Mouse (Mus musculus) lung, adult 2 months (tissue): ENCODE data around the gene Ager. TPM values are rescaled to one million over a fixed set of nuclear protein-coding genes. Genes with fewer than 3 reads are reported as not detected.

Experiments used
- DNase-seq: peaks from one replicate; pipeline ENCODE4 v3.0.0; 2022
- H3K4me1 ChIP-seq: fragments of 200-500 bp; 2 replicates; pipeline ENCODE4 v1.6.1; 2011; ENCODE audit warnings: low read length; ENCODE audit not compliant: control insufficient read depth, insufficient read depth
- H3K4me3 ChIP-seq: fragments of 200-500 bp; replicated peaks from 2 replicates; pipeline ENCODE3; 2011; ENCODE audit warnings: low read depth, mild to moderate bottlenecking, control low read depth, low read length; ENCODE audit errors: extremely low read depth
- CTCF ChIP-seq: fragments of 200-500 bp; IDR thresholded peaks from 2 replicates; pipeline ENCODE4 v1.5.1; 2011; ENCODE audit warnings: mild to moderate bottlenecking, low read length, control low read depth; ENCODE audit not compliant: insufficient read depth
- POLR2A ChIP-seq: fragments of 200-500 bp; IDR thresholded peaks from 2 replicates; pipeline ENCODE4 v1.6.1; 2011; ENCODE audit warnings: low read depth, mild to moderate bottlenecking, control low read depth, low read length, borderline replicate concordance; ENCODE audit errors: extremely low read depth
- WGBS: fragments of 180-500 bp; shearing (Covaris S2); methylation state at CpG from one replicate; pipeline ENCODE4 v1.1.7; 2018; 5-methylcytosine and 5-hydroxymethylcytosine counted together
- polyA plus RNA-seq: library from polyadenylated mRNA; depleted of rRNA; stranded (reverse); fragments of >200 nt; gene quantifications from 2 replicates; pipeline ENCODE4 v1.2.3, GENCODE M21; 2012

Gene Ager
- polyA plus RNA-seq, 1 experiment = 1,921 TPM

DNA sequence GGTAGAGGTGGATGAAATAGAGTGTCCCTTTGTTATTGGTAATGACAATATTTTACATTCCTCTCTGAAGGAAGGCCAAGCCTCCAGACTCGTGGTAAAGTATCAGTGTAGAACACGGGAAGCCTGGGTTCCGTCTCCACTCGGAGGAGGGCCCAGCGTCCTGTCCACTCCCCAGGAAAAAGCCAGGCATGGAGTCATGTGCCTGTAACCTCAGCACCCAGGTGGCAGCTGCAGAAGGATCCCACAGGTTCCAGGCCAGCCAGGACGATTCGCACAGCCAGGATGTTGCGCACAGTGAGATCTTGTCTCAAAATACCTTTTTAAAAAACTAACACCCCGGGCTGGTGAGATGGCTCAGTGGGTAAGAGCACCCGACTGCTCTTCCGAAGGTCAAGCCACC lies 34.3 kb upstream of the Ager start:
- TF ChIP-seq POLR2A = no peak
- no peak for TF ChIP-seq CTCF
- Histone ChIP-seq H3K4me1 (peaks cover 15% of the 10 kb centered on the region), H3K4me3 (no peak overlapping the region)
- no peak for DNase-seq
- WGBS = 60% methylated on average over 11 of the region's 11 CpGs

DNA sequence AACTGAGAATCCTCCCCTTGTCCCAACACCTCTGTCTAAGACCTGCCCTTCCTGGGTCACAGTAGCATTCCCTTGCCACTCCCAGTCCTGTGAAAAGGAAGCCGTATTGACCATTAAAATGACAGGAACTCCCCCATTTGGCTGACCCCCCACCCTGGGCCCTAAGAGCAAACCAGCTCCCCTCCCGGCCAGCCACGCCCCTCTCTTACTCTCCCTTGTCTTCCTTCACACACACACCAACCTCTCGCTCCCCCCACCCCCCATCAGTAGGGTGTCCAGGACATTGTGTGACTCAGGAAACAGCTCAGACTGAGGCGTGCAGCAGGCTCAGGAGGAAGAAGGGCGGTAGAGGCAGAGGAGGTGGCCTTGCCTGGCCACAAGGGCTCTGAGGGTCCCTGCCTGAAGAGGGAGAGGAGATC lies 33.6 kb upstream of the Ager start, which contains the start of gene Notch4:
Notch4 (plus strand) TSS at position 266 of the 419 bp plus-strand sequence.
- peak; percentile 30 for DNase-seq
- 5% methylated on average over 6 of the region's 6 CpGs for WGBS
- peak; percentile 92; the same call in 1 of the 2 replicates for TF ChIP-seq POLR2A
- TF ChIP-seq CTCF = no peak
- Histone ChIP-seq H3K4me3 (peak within 1 kb of the TSS; percentile 64), H3K4me1 (peaks cover 15% of the 10 kb centered on the region)

DNA sequence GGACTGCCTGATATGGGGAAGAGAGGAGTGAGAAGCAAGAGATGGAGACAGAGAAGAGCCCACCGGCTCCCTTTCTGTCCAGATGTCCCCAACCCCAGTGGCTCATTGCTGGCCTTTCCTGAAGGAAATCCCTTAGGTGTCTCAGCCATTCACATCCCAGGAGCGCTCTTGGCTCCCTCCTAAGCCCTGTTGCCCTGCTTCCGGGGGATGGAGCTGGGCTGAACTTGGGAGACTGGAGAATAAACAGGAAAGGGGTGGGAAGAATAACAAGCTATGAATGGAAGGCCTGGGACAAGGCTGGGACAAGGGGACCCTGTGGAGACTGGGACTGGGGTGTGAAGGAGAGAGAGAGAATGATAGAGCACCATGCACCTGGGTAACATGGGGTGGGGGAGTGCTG lies 32.9 kb upstream of the Ager start:
- WGBS = 22% methylated on average over 3 of the region's 3 CpGs
- Histone ChIP-seq H3K4me3 (peak overlapping the region; percentile 64), H3K4me1 (peaks cover 12% of the 10 kb centered on the region)
- TF ChIP-seq POLR2A (peak; percentile 88; the same call in 1 of the 2 replicates), CTCF (no peak)
- DNase-seq = peak; percentile 37

- no peak overlapping the region for H3K4me3 ChIP-seq
- peaks cover 6% of the 10 kb centered on the region; the same call in 1 of the 2 replicates for H3K4me1 ChIP-seq
- 59% methylated on average over 9 of the region's 9 CpGs for WGBS
- no peak for TF ChIP-seq POLR2A
- TF ChIP-seq CTCF = no peak
- no peak for DNase-seq
Measured at GRCm38 (mm10) chr17:34567311-34567710, 30.4 kb upstream of the Ager start.

DNA sequence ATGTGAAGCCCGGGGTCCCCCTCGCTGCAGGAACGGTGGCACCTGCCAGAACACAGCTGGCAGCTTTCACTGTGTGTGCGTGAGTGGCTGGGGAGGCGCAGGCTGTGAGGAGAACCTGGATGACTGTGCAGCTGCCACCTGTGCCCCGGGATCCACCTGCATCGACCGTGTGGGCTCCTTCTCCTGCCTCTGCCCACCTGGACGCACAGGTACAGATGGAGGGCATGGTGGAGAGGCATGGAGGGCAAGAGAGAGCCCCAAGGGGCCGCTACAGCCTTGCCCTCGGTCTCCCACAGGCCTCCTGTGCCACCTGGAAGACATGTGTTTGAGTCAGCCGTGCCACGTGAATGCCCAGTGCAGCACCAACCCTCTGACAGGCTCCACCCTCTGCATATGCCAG lies 29.2 kb upstream of the Ager start:
- no peak for DNase-seq
- 76% methylated on average over 13 of the region's 13 CpGs for WGBS
- H3K4me1 ChIP-seq = peaks cover 4% of the 10 kb centered on the region; the same call in 1 of the 2 replicates
- H3K4me3 ChIP-seq = no peak overlapping the region
- TF ChIP-seq POLR2A (no peak), CTCF (no peak)

DNA sequence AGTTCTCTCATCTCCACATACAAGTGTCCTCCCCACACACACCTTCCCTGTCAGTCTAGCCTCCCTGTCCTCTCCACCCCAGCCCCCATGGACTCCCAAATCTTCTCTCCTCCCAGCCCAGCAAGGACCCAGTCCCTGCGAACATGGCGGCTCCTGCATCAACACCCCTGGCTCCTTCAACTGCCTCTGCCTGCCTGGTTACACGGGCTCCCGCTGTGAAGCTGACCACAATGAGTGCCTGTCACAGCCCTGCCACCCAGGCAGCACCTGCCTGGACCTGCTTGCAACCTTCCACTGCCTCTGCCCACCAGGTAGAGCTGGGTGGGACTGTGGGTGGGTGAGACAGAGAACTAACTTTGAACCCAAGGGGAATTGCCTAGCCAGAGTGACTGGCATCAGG lies 27.7 kb upstream of the Ager start:
- 66% methylated on average over 4 of the region's 4 CpGs for WGBS
- peaks cover 4% of the 10 kb centered on the region; the same call in 1 of the 2 replicates for H3K4me1 ChIP-seq
- H3K4me3 ChIP-seq = no peak overlapping the region
- TF ChIP-seq CTCF (no peak), POLR2A (no peak)
- no peak for DNase-seq

- 25% methylated on average over 5 of the region's 5 CpGs for WGBS
- Histone ChIP-seq H3K4me1 (no peaks in the 10 kb centered on the region), H3K4me3 (no peak overlapping the region)
- DNase-seq = no peak
- peak; percentile 54 for TF ChIP-seq CTCF
- no peak for TF ChIP-seq POLR2A
Measured at GRCm38 (mm10) chr17:34571875-34572274, 25.8 kb upstream of the Ager start.

DNA sequence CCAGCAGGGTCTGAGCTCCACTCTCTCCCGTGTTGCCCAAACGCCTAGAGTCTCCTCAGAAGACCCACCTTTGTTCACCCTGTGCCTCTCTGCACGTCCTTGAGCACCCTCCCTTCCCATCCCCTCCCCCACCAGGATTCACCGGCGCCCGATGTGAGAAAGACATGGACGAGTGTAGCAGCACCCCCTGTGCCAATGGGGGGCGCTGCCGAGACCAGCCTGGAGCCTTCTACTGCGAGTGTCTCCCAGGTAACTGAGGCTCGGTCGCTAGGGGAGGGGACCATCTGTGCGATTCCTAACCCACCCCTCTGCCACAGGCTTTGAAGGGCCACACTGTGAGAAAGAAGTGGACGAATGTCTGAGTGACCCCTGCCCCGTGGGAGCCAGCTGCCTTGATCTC lies 25.3 kb upstream of the Ager start:
- Histone ChIP-seq H3K4me1 (no peaks in the 10 kb centered on the region), H3K4me3 (no peak overlapping the region)
- DNase-seq = no peak
- 33% methylated on average over 15 of the region's 15 CpGs for WGBS
- no peak for TF ChIP-seq CTCF

- WGBS = 55% methylated on average over 5 of the region's 5 CpGs
Measured at GRCm38 (mm10) chr17:34576577-34576976, 21.1 kb upstream of the Ager start.

GRCm38 (mm10) chr17:34578070-34578469 lies 19.6 kb upstream of the Ager start:
- no peak overlapping the region for H3K4me3 ChIP-seq
- H3K4me1 ChIP-seq = no peaks in the 10 kb centered on the region
- no peak for TF ChIP-seq CTCF
- no peak for TF ChIP-seq POLR2A
- DNase-seq = no peak
- WGBS = 93% methylated on average over 3 of the region's 3 CpGs

More at GRCm38 (mm10) chr17:34576577-34576976, 21.1 kb upstream of the Ager start:
- Histone ChIP-seq H3K4me1 (no peaks in the 10 kb centered on the region), H3K4me3 (no peak overlapping the region)
- TF ChIP-seq POLR2A = no peak
- TF ChIP-seq CTCF = no peak
- no peak for DNase-seq

GRCm38 (mm10) chr17:34582528-34582927 lies 15.1 kb upstream of the Ager start:
- DNase-seq = no peak
- H3K4me1 ChIP-seq = peaks cover 8% of the 10 kb centered on the region
- H3K4me3 ChIP-seq = no peak overlapping the region
- WGBS = 88% methylated on average over 12 of the region's 12 CpGs
- no peak for TF ChIP-seq CTCF
